Mouse (Mus musculus): Measurements from ENCODE around the gene Mob1b.

- TF ChIP-seq CTCF (IDR thresholded peaks at IDR 0.05; ENCODE audit: low read depth) (no peak), EP300 (IDR thresholded peaks at IDR 0.05; ENCODE audit: low read depth) (no peak)
Measured at GRCm38 (mm10) chr5:88692586-88692985, 28.1 kb upstream of the Mob1b start.
